Mouse (Mus musculus) neural tube, embryonic 12.5 days (tissue): ENCODE measurements around the gene Nit2. TPM values are rescaled to one million over a fixed set of nuclear protein-coding genes. Genes with fewer than 3 reads are reported as not detected.
"Not testable (repeated sequence)": the region's sequence is repeated elsewhere in the genome, so short reads cannot be mapped to it uniquely, and the experiment has no call there.

Experiments used
- ATAC-seq: fragments of 200-750 bp; cut with Nextera tagmentation; 2 replicates; pipeline ENCODE4 v1.8.0; 2017; ENCODE audit warnings: low read depth, mild to moderate bottlenecking, moderate TSS enrichment, moderate library complexity; ENCODE audit not compliant: low FRiP score
- H3K27ac ChIP-seq: fragments of 300-500 bp; sonication (generic); 2 replicates; pipeline ENCODE4 v1.5.1; 2016
- H3K27me3 ChIP-seq: fragments of 300-500 bp; sonication (generic); replicated peaks from 2 replicates; pipeline ENCODE4 v1.6.1; 2016; ENCODE audit warnings: mild to moderate bottlenecking
- H3K36me3 ChIP-seq: fragments of 300-500 bp; sonication (generic); 2 replicates; pipeline ENCODE4 v1.6.1; 2016; ENCODE audit warnings: mild to moderate bottlenecking
- H3K4me1 ChIP-seq: fragments of 300-500 bp; sonication (generic); 2 replicates; pipeline ENCODE4 v1.6.1; 2016
- H3K4me2 ChIP-seq: fragments of 300-500 bp; sonication (generic); replicated peaks from 2 replicates; pipeline ENCODE4 v1.6.1; 2016; ENCODE audit warnings: mild to moderate bottlenecking
- H3K4me3 ChIP-seq: fragments of 300-500 bp; sonication (generic); 2 replicates; pipeline ENCODE4 v1.5.1; 2016
- H3K9ac ChIP-seq: fragments of 300-500 bp; sonication (generic); 2 replicates; pipeline ENCODE4 v1.6.1; 2016; ENCODE audit warnings: mild to moderate bottlenecking
- H3K9me3 ChIP-seq: fragments of 300-500 bp; sonication (generic); 2 replicates; pipeline ENCODE4 v1.6.1; 2016; ENCODE audit warnings: mild to moderate bottlenecking
- WGBS: fragments of 180-500 bp; shearing (Covaris S2); methylation state at CpG from one replicate; pipeline ENCODE4 v1.1.7; 2016; 5-methylcytosine and 5-hydroxymethylcytosine counted together
- polyA plus RNA-seq: library from polyadenylated mRNA; unstranded; fragments of >200 nt; fragmentation: Nextera tagmentation; extraction: Ambion mirVana; gene quantifications from 2 replicates; pipeline ENCODE4 v1.2.1, GENCODE M21; 2016

Nit2 gene
- polyA plus RNA-seq, 1 experiment from 2014 or later: 38.1 TPM

GRCm38 (mm10) chr16:57177254-57177653 is 10.1 kb upstream of the Nit2 start:
- Histone ChIP-seq H3K9ac (no peak overlapping the region), H3K9me3 (no peaks in the 10 kb centered on the region), H3K27me3 (no peaks in the 10 kb centered on the region), H3K4me3 (no peak overlapping the region), H3K4me2 (no peak overlapping the region), H3K36me3 (peaks cover 26% of the 10 kb centered on the region), H3K27ac (no peak overlapping the region), H3K4me1 (no peaks in the 10 kb centered on the region)
- ATAC-seq: 0 out of 2 replicates have a peak, but pooled peaks have one; percentile 61
- WGBS: 68% methylated on average over 2 of the region's 2 CpGs

- Histone ChIP-seq H3K4me1 (no peaks in the 10 kb centered on the region), H3K9me3 (no peaks in the 10 kb centered on the region), H3K9ac (no peak overlapping the region), H3K27ac (no peak overlapping the region), H3K4me2 (no peak overlapping the region), H3K4me3 (no peak overlapping the region), H3K36me3 (peaks cover 21% of the 10 kb centered on the region), H3K27me3 (no peaks in the 10 kb centered on the region)
- 89% methylated on average over 7 of the region's 7 CpGs for WGBS
- no peak for ATAC-seq
These were observed 9.1 kb upstream of the Nit2 start for GRCm38 (mm10) chr16:57176276-57176675.

- no peaks in the 10 kb centered on the region for H3K27me3 ChIP-seq
- H3K9me3 ChIP-seq: no peaks in the 10 kb centered on the region
- H3K9ac ChIP-seq: no peak overlapping the region
- no peak for ATAC-seq
- no peak overlapping the region for H3K4me3 ChIP-seq
- H3K27ac ChIP-seq: no peak overlapping the region
- no peak overlapping the region for H3K4me2 ChIP-seq
- no peaks in the 10 kb centered on the region for H3K4me1 ChIP-seq
- peaks cover 22% of the 10 kb centered on the region for H3K36me3 ChIP-seq
- WGBS: 69% methylated on average over 2 of the region's 2 CpGs
These were observed 8.6 kb upstream of the Nit2 start for GRCm38 (mm10) chr16:57175751-57176150.

- H3K27me3 ChIP-seq, H3K9me3 ChIP-seq, ATAC-seq, H3K4me1 ChIP-seq, H3K4me3 ChIP-seq, H3K9ac ChIP-seq, H3K27ac ChIP-seq, H3K4me2 ChIP-seq: not testable (repeated sequence)
- peaks cover 25% of the 10 kb centered on the region for H3K36me3 ChIP-seq
These were observed 7.3 kb upstream of the Nit2 start for GRCm38 (mm10) chr16:57174480-57174879.

- H3K27me3 ChIP-seq: no peaks in the 10 kb centered on the region
- ATAC-seq: no peak
- H3K9ac ChIP-seq: no peak overlapping the region
- H3K4me1 ChIP-seq: no peaks in the 10 kb centered on the region
- H3K27ac ChIP-seq: no peak overlapping the region
- 94% methylated on average over 6 of the region's 6 CpGs for WGBS
- H3K36me3 ChIP-seq: peaks cover 19% of the 10 kb centered on the region
- no peak overlapping the region for H3K4me3 ChIP-seq
- H3K9me3 ChIP-seq: no peaks in the 10 kb centered on the region
- H3K4me2 ChIP-seq: no peak overlapping the region
These were observed 4.4 kb upstream of the Nit2 start for GRCm38 (mm10) chr16:57171570-57171969.

- Histone ChIP-seq H3K4me2 (no peak overlapping the region), H3K27ac (no peak overlapping the region), H3K9ac (no peak overlapping the region), H3K4me1 (no peaks in the 10 kb centered on the region), H3K36me3 (peaks cover 17% of the 10 kb centered on the region), H3K4me3 (no peak overlapping the region), H3K27me3 (no peaks in the 10 kb centered on the region), H3K9me3 (no peaks in the 10 kb centered on the region)
- ATAC-seq: no peak
- 90% methylated on average over 8 of the region's 8 CpGs for WGBS
These were observed 4.0 kb upstream of the Nit2 start for GRCm38 (mm10) chr16:57171161-57171560.

- H3K36me3 ChIP-seq: peaks cover 16% of the 10 kb centered on the region
- H3K4me3 ChIP-seq: no peak overlapping the region
- WGBS: 73% methylated on average over 4 of the region's 4 CpGs
- 0 out of 2 replicates have a peak overlapping the region, but pooled peaks have one; percentile 72 for H3K4me2 ChIP-seq
- H3K27ac ChIP-seq: no peak overlapping the region
- H3K9ac ChIP-seq: no peak overlapping the region
- no peaks in the 10 kb centered on the region for H3K9me3 ChIP-seq
- ATAC-seq: no peak
- H3K4me1 ChIP-seq: no peaks in the 10 kb centered on the region
- H3K27me3 ChIP-seq: no peaks in the 10 kb centered on the region
These were observed 1.1 kb upstream of the Nit2 start for GRCm38 (mm10) chr16:57168236-57168635.

GRCm38 (mm10) chr16:57167514-57167912 is 372 bp upstream of the Nit2 start:
- Histone ChIP-seq H3K4me1 (no peaks in the 10 kb centered on the region), H3K36me3 (peaks cover 12% of the 10 kb centered on the region), H3K4me2 (peak overlapping the region; percentile 72), H3K9ac (0 out of 2 replicates have a peak overlapping the region, but pooled peaks have one; percentile 26), H3K27ac (no peak overlapping the region), H3K27me3 (no peaks in the 10 kb centered on the region), H3K4me3 (peak overlapping the region; percentile 73), H3K9me3 (no peaks in the 10 kb centered on the region)
- ATAC-seq: peak; percentile 62
- 27% methylated on average over 5 of the region's 5 CpGs for WGBS

- Histone ChIP-seq H3K4me1 (no peaks in the 10 kb centered on the region), H3K4me3 (no peak overlapping the region), H3K9me3 (no peaks in the 10 kb centered on the region), H3K9ac (no peak overlapping the region), H3K36me3 (peaks cover 5% of the 10 kb centered on the region; the same call in 1 of the 2 replicates), H3K27me3 (no peaks in the 10 kb centered on the region), H3K27ac (no peak overlapping the region), H3K4me2 (peak overlapping the region; percentile 72)
- ATAC-seq: no peak
- WGBS: 88% methylated on average over 6 of the region's 6 CpGs
These were observed 1.1 kb downstream of the Nit2 start for GRCm38 (mm10) chr16:57166086-57166485.

GRCm38 (mm10) chr16:57165157-57165556 is 2.0 kb downstream of the Nit2 start:
- no peak for ATAC-seq
- H3K4me3 ChIP-seq: no peak overlapping the region
- WGBS: 95% methylated on average over 5 of the region's 5 CpGs

GRCm38 (mm10) chr16:57163694-57164093 is 3.4 kb downstream of the Nit2 start:
- Histone ChIP-seq H3K27ac (no peak overlapping the region), H3K36me3 (no peaks in the 10 kb centered on the region), H3K4me2 (no peak overlapping the region), H3K4me3 (no peak overlapping the region), H3K9ac (no peak overlapping the region), H3K4me1 (no peaks in the 10 kb centered on the region), H3K9me3 (no peaks in the 10 kb centered on the region), H3K27me3 (no peaks in the 10 kb centered on the region)
- 89% methylated on average over 1 of the region's 1 CpGs for WGBS
- ATAC-seq: no peak

More at GRCm38 (mm10) chr16:57165157-57165556, 2.0 kb downstream of the Nit2 start:
- Histone ChIP-seq H3K27ac (no peak overlapping the region), H3K27me3 (no peaks in the 10 kb centered on the region), H3K9me3 (no peaks in the 10 kb centered on the region), H3K36me3 (no peaks in the 10 kb centered on the region), H3K9ac (no peak overlapping the region), H3K4me1 (no peaks in the 10 kb centered on the region), H3K4me2 (no peak overlapping the region)

GRCm38 (mm10) chr16:57162841-57163240 is 4.3 kb downstream of the Nit2 start:
- 88% methylated on average over 5 of the region's 5 CpGs for WGBS
- ATAC-seq: no peak
- Histone ChIP-seq H3K27ac (no peak overlapping the region), H3K9me3 (no peaks in the 10 kb centered on the region), H3K4me1 (no peaks in the 10 kb centered on the region), H3K9ac (no peak overlapping the region), H3K4me3 (no peak overlapping the region), H3K36me3 (peaks cover 6% of the 10 kb centered on the region), H3K27me3 (no peaks in the 10 kb centered on the region), H3K4me2 (no peak overlapping the region)

- Histone ChIP-seq H3K36me3 (peaks cover 26% of the 10 kb centered on the region), H3K9ac (no peak overlapping the region), H3K27me3 (no peaks in the 10 kb centered on the region), H3K4me3 (no peak overlapping the region), H3K4me1 (no peaks in the 10 kb centered on the region), H3K9me3 (no peaks in the 10 kb centered on the region), H3K4me2 (no peak overlapping the region), H3K27ac (no peak overlapping the region)
- ATAC-seq: no peak
- WGBS: 70% methylated on average over 7 of the region's 7 CpGs
These were observed 7.3 kb downstream of the Nit2 start for GRCm38 (mm10) chr16:57159835-57160234.
